Mouse (Mus musculus) limb, embryonic 14.5 days (tissue): ENCODE results near the gene Gh. TPM values are rescaled to one million over a fixed set of nuclear protein-coding genes. Genes with fewer than 3 reads are reported as not detected.

Experiments used
- ATAC-seq: fragments of 200-750 bp; cut with Nextera tagmentation; 2 replicates; pipeline ENCODE4 v1.8.0; 2017; ENCODE audit warnings: low read depth, moderate number of reproducible peaks, moderate TSS enrichment; ENCODE audit not compliant: low FRiP score
- DNase-seq: peaks from one replicate; pipeline ENCODE4 v3.0.0-alpha.2; 2015; ENCODE audit warnings: low spot score
- H3K27ac ChIP-seq: fragments of 300-500 bp; sonication (generic); replicated peaks from 2 replicates; pipeline ENCODE4 v1.5.1; 2014; ENCODE audit warnings: low read depth, mild to moderate bottlenecking, low read length, moderate library complexity, mixed read lengths
- H3K27me3 ChIP-seq: fragments of 300-500 bp; sonication (generic); 2 replicates; pipeline ENCODE4 v1.6.1; 2014; ENCODE audit warnings: low read length, mixed read lengths; ENCODE audit not compliant: control insufficient read depth, insufficient read depth
- H3K36me3 ChIP-seq: fragments of 300-500 bp; sonication (generic); 2 replicates; pipeline ENCODE4 v1.6.1; 2014; ENCODE audit warnings: mild to moderate bottlenecking, low read length, moderate library complexity, mixed read lengths; ENCODE audit not compliant: control insufficient read depth, insufficient read depth
- H3K4me1 ChIP-seq: fragments of 300-500 bp; sonication (generic); 2 replicates; pipeline ENCODE4 v1.6.1; 2014; ENCODE audit warnings: antibody characterized with exemption, low read length, mixed read lengths; ENCODE audit not compliant: control insufficient read depth, insufficient read depth
- H3K4me2 ChIP-seq: fragments of 300-500 bp; sonication (generic); replicated peaks from 2 replicates; pipeline ENCODE4 v1.6.1; 2014; ENCODE audit warnings: low read depth, mild to moderate bottlenecking, low read length, moderate library complexity; ENCODE audit not compliant: severe bottlenecking
- H3K4me3 ChIP-seq: fragments of 300-500 bp; sonication (generic); replicated peaks from 2 replicates; pipeline ENCODE4 v1.5.1; 2014; ENCODE audit warnings: low read length
- H3K9ac ChIP-seq: fragments of 300-500 bp; sonication (generic); 2 replicates; pipeline ENCODE4 v1.6.1; 2014; ENCODE audit warnings: mild to moderate bottlenecking, low read depth, low read length, moderate library complexity; ENCODE audit not compliant: severe bottlenecking
- H3K9me3 ChIP-seq: fragments of 300-500 bp; sonication (generic); 2 replicates; pipeline ENCODE4 v1.6.1; 2016; ENCODE audit warnings: low read length; ENCODE audit not compliant: control insufficient read depth
- POLR2A ChIP-seq: fragments of 200-500 bp; IDR thresholded peaks from 2 replicates; pipeline ENCODE4 v1.8.0; 2012; ENCODE audit warnings: inconsistent platforms, mild to moderate bottlenecking, moderate library complexity, borderline replicate concordance; ENCODE audit not compliant: insufficient read depth, insufficient read length; ENCODE audit errors: extremely low read depth
- WGBS: fragments of 180-500 bp; shearing (Covaris S2); extraction: QIAGEN DNeasy Blood & Tissue Kit; methylation state at CpG from one replicate; pipeline ENCODE4 v1.1.7; 2014; 5-methylcytosine and 5-hydroxymethylcytosine counted together
- polyA plus RNA-seq, 2 experiments: library from polyadenylated mRNA; depleted of rRNA in 1 of 2; stranded (reverse) in 1 of 2; unstranded in 1 of 2; fragments of >200 nt; fragmentation: Nextera tagmentation in 1 of 2; extraction: Ambion mirVana in 1 of 2; gene quantifications; 2 replicates each; pipeline versions ENCODE4 v1.2.1 to v1.2.3; 2012 to 2014

Gh gene
- polyA plus RNA-seq, 2 experiments: not detected

DNA sequence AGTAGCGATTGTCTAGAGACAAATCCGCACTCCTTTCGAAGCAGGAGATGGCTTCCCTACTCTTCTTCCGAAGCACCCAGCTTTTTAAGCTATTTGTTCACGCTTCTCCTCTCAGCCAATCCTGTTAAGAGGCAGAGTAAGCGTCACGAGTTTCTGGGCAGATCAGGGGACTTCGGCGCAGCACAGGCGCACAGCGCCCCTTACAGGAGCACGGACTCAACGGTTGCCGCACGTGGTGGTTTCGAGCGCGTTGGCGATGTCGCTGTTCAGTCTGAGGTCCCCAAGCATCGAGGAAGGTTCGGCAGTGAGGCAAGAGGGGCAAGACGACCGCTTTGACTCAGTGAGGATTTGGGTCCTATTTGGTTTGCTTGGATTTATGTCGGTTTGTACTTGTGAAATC lies 25.2 kb downstream of the Gh start, which contains the start of gene Tcam1:
Tcam1 (plus strand) TSS at position 219 of the 400 bp plus-strand sequence.
- Histone ChIP-seq H3K4me3 (peak within 1 kb of the TSS; percentile 17), H3K9me3 (no peaks in the 10 kb centered on the region), H3K36me3 (no peaks in the 10 kb centered on the region), H3K9ac (peak within 1 kb of the TSS; percentile 21; the same call in 1 of the 2 replicates), H3K27me3 (no peaks in the 10 kb centered on the region), H3K27ac (peak within 1 kb of the TSS; percentile 67; the same call in 1 of the 2 replicates), H3K4me2 (peak within 1 kb of the TSS; percentile 47), H3K4me1 (peaks cover 14% of the 10 kb centered on the region)
- 3% methylated on average over 25 of the region's 25 CpGs for WGBS
- ATAC-seq (peak; percentile 61), DNase-seq (peak; percentile 91)
- TF ChIP-seq POLR2A: no peak

DNA sequence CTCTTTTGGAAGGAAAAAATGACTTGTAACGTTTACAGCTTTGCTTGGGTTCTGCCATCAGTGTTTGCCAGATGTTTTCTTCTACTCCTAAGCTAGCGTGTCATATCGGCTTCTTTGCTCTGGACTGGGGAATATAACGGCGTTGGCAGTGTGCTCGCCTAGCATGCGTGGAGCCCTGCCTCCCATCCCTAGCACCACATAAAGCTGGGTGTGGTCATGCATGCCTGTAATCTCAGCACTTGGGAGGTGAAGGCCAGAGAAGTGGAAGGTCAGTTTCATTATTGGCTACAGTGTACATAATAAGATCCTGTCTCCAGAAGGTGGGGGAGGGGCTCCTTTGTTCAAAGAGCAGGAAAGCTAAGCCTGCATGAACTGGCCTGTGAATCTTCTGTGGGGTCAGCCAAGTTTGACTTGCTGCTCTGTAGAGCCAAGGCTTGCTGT lies 26.7 kb downstream of the Gh start:
- WGBS: 34% methylated on average over 7 of the region's 7 CpGs
- Histone ChIP-seq H3K27ac (peak overlapping the region; percentile 67), H3K4me1 (peaks cover 25% of the 10 kb centered on the region), H3K27me3 (no peaks in the 10 kb centered on the region), H3K9me3 (no peaks in the 10 kb centered on the region), H3K4me2 (no peak overlapping the region), H3K9ac (no peak overlapping the region), H3K4me3 (no peak overlapping the region), H3K36me3 (no peaks in the 10 kb centered on the region)
- no peak for TF ChIP-seq POLR2A
- DNase-seq (peak; percentile 75), ATAC-seq (no peak)

DNA sequence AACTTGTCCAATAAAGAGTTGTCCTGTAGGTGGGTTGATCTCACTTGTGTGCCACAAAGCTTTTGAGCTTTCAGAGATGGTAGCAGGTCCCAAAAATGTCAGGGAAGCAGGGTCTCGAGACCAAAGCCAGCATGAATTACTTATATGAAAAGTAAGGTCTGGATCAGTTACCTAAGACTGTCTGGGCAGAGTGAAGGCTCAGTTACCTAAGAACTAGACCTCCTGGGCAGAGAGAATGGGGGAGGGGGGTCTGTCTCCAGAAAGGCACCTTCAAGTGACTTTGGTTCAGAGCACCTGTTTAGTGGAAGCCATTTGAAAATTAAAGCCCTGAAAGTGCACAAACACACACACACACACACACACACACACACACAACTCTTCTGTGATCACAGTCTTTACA lies 27.3 kb downstream of the Gh start:
- peak overlapping the region; percentile 67 for H3K27ac ChIP-seq
- H3K36me3 ChIP-seq: no peaks in the 10 kb centered on the region
- WGBS: 67% methylated on average over 1 of the region's 1 CpGs
- DNase-seq (no peak), ATAC-seq (no peak)
- no peaks in the 10 kb centered on the region for H3K27me3 ChIP-seq
- no peaks in the 10 kb centered on the region for H3K9me3 ChIP-seq
- no peak overlapping the region for H3K4me3 ChIP-seq
- no peak for TF ChIP-seq POLR2A
- no peak overlapping the region for H3K9ac ChIP-seq
- H3K4me2 ChIP-seq: no peak overlapping the region
- H3K4me1 ChIP-seq: peaks cover 29% of the 10 kb centered on the region

DNA sequence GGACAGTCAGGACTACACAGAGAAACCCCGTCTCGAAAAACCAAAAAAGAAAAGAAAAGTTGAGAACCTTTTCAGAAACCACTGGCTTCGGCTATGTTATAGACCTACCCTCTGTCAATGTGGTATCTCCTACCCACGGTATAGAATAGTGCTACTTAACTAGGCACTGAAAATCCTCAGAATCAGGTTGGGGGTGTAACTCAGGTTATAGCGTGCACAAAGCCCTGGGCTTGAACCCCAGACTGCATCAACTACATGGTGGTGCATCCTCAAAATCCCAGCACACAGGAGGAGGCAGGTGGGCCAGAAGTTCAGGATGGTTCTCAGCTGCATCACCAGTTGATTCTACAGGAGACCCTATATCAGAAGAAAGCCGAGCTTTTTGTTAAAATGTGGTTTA lies 27.9 kb downstream of the Gh start:
- Histone ChIP-seq H3K27me3 (no peaks in the 10 kb centered on the region), H3K9me3 (no peaks in the 10 kb centered on the region), H3K27ac (peak overlapping the region; percentile 86), H3K4me3 (peak overlapping the region; percentile 98), H3K4me2 (peak overlapping the region; percentile 79; the same call in 1 of the 2 replicates), H3K9ac (no peak overlapping the region), H3K4me1 (peaks cover 34% of the 10 kb centered on the region), H3K36me3 (no peaks in the 10 kb centered on the region)
- WGBS: 94% methylated on average over 6 of the region's 6 CpGs
- ATAC-seq: no peak
- no peak for TF ChIP-seq POLR2A
- DNase-seq: no peak

DNA sequence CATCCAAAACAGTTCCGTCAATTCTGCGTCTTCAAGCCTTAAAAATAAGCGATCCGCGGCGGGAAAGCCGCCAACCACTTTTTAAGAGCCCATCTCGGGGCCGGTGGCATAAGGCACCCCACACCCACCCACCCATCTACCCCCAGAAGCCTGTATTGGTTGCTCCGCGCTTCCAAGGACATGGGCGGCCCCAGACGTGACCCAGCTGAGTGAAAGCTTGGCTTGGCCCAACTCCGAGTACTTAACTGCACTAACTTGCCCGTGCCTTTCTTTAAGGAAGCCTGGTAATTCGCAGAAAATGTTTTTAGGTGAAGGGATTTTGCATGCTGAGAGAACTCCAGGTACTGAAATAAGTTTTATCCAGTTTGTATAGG lies 28.4 kb downstream of the Gh start:
- peaks cover 39% of the 10 kb centered on the region for H3K4me1 ChIP-seq
- peak overlapping the region; percentile 86 for H3K27ac ChIP-seq
- H3K4me2 ChIP-seq: peak overlapping the region; percentile 79
- H3K4me3 ChIP-seq: peak overlapping the region; percentile 98
- H3K9me3 ChIP-seq: no peaks in the 10 kb centered on the region
- TF ChIP-seq POLR2A: no peak
- H3K9ac ChIP-seq: peak overlapping the region; percentile 64
- ATAC-seq: no peak
- no peak for DNase-seq
- no peaks in the 10 kb centered on the region; the same call in 1 of the 2 replicates for H3K36me3 ChIP-seq
- WGBS: 7% methylated on average over 16 of the region's 16 CpGs
- H3K27me3 ChIP-seq: no peaks in the 10 kb centered on the region
